Comparison of ENCODE assay signal across 8 mouse cellular contexts in genomic region chr5:33723641-33724465, GRCm38 (mm10). TPM values are rescaled to one million over a fixed set of nuclear protein-coding genes. Genes with fewer than 3 reads are reported as not detected.
DNase-seq lines count a peak whose midpoint lies in the region; ATAC-seq lines count a peak whose summit lies in the region.

No protein-coding gene starts in this region.

- ATAC-seq in neural tube, embryonic 11.5 days (ENCODE audit: insufficient read depth, low FRiP score, low TSS enrichment): peak; percentile 43; the same call in 1 of the 2 replicates
- ATAC-seq in hindbrain, embryonic 12.5 days (ENCODE audit: low FRiP score): peak; percentile 70
- ATAC-seq in limb, embryonic 15.5 days (ENCODE audit: insufficient number of reproducible peaks, low FRiP score, low TSS enrichment, low read depth): no peak

- peak; percentile 82 for DNase-seq in neural tube, embryonic 11.5 days (ENCODE audit: low spot score)
- DNase-seq in neural tube, embryonic 10.5 days (ENCODE audit: extremely low spot score, low spot score): no peak
- DNase-seq in yolk sac, embryonic 10.5 days (ENCODE audit: low spot score): peak; percentile 87
- DNase-seq in adrenal gland, adult 8-10 months: no peak
- DNase-seq in frontal cortex, postnatal 14 days (ENCODE audit: low spot score in 2 of 2): no peak
- no peak for DNase-seq in gastrocnemius, adult 8-10 months (ENCODE audit: low spot score in 2 of 2)

- peak overlapping the region; percentile 95 for H3K4me2 ChIP-seq in neural tube, embryonic 11.5 days (ENCODE audit: low read depth)
- H3K4me2 ChIP-seq in hindbrain, embryonic 12.5 days (replicated peaks): peak overlapping the region; percentile 98
- H3K4me2 ChIP-seq in limb, embryonic 15.5 days: peak overlapping the region; percentile 97

- H3K4me3 ChIP-seq in neural tube, embryonic 11.5 days (ENCODE audit: low read depth, low read length): peak overlapping the region; percentile 90
- peak overlapping the region; percentile 71 for H3K4me3 ChIP-seq in hindbrain, embryonic 12.5 days
- H3K4me3 ChIP-seq in limb, embryonic 15.5 days: peak overlapping the region; percentile 73

- peak overlapping the region; percentile 91 for H3K9ac ChIP-seq in neural tube, embryonic 11.5 days (ENCODE audit: low read length)
- peak overlapping the region; percentile 87 for H3K9ac ChIP-seq in hindbrain, embryonic 12.5 days
- H3K9ac ChIP-seq in limb, embryonic 15.5 days: peak overlapping the region; percentile 71

- H3K4me1 ChIP-seq in neural tube, embryonic 11.5 days (ENCODE audit: control insufficient read depth, insufficient read depth, low read length): peaks cover 21% of the 10 kb centered on the region
- H3K4me1 ChIP-seq in hindbrain, embryonic 12.5 days: peaks cover 68% of the 10 kb centered on the region
- peaks cover 39% of the 10 kb centered on the region for H3K4me1 ChIP-seq in limb, embryonic 15.5 days

- peaks cover 13% of the 10 kb centered on the region; the same call in 1 of the 2 replicates for H3K27me3 ChIP-seq in neural tube, embryonic 11.5 days (ENCODE audit: control insufficient read depth, insufficient read depth, low read length)
- H3K27me3 ChIP-seq in hindbrain, embryonic 12.5 days: peaks cover 47% of the 10 kb centered on the region
- H3K27me3 ChIP-seq in limb, embryonic 15.5 days: peaks cover 31% of the 10 kb centered on the region

- H3K27ac ChIP-seq in neural tube, embryonic 11.5 days (ENCODE audit: low read depth, low read length): peak overlapping the region; percentile 56
- H3K27ac ChIP-seq in hindbrain, embryonic 12.5 days: peak overlapping the region; percentile 82
- peak overlapping the region; percentile 86 for H3K27ac ChIP-seq in limb, embryonic 15.5 days

- H3K9me3 ChIP-seq in neural tube, embryonic 11.5 days (ENCODE audit: control insufficient read depth, low read length): no peaks in the 10 kb centered on the region
- no peaks in the 10 kb centered on the region for H3K9me3 ChIP-seq in hindbrain, embryonic 12.5 days (replicated peaks)
- no peaks in the 10 kb centered on the region for H3K9me3 ChIP-seq in limb, embryonic 15.5 days

- peaks cover 5% of the 10 kb centered on the region for H3K36me3 ChIP-seq in neural tube, embryonic 11.5 days (ENCODE audit: control insufficient read depth, insufficient read depth, low read length)
- H3K36me3 ChIP-seq in hindbrain, embryonic 12.5 days: peaks cover 13% of the 10 kb centered on the region
- peaks cover 7% of the 10 kb centered on the region for H3K36me3 ChIP-seq in limb, embryonic 15.5 days

- 1% methylated on average over 36 of the region's 36 CpGs for WGBS in neural tube, embryonic 11.5 days
- WGBS in hindbrain, embryonic 12.5 days: 2% methylated on average over 36 of the region's 36 CpGs
- 5% methylated on average over 36 of the region's 36 CpGs for WGBS in limb, embryonic 15.5 days

RNA-seq across cellular contexts. Expression of gene Fgfr3, which starts 2.4 kb away (rescaled TPM):
- polyA plus RNA-seq in neural tube, embryonic 11.5 days (2014; fragmentation: Nextera tagmentation; extraction: Ambion mirVana): 61.3 and 72.0 TPM in 2 replicates
- polyA plus RNA-seq in hindbrain, embryonic 12.5 days (2016; fragmentation: Nextera tagmentation; extraction: Ambion mirVana): 63.6 and 68.4 TPM in 2 replicates
- 33.5 and 37.1 TPM in 2 replicates for polyA plus RNA-seq in limb, embryonic 15.5 days (2015; fragmentation: Nextera tagmentation; extraction: Ambion mirVana)
- 1 to 10 TPM; 2.4 to 4.1 (median 3.1) TPM for total RNA-seq in adrenal gland, adult 8-10 months (2022)
- 1 to 10 TPM; 1.6 to 4.7 (median 1.9) TPM for total RNA-seq in gastrocnemius, adult 8-10 months (2022)

RNA-seq across cellular contexts. Expression of gene Letm1, which starts 58.8 kb away (rescaled TPM):
- polyA plus RNA-seq in neural tube, embryonic 11.5 days (2014; fragmentation: Nextera tagmentation; extraction: Ambion mirVana): 51.0 and 54.6 TPM in 2 replicates
- 57.3 and 58.0 TPM in 2 replicates for polyA plus RNA-seq in hindbrain, embryonic 12.5 days (2016; fragmentation: Nextera tagmentation; extraction: Ambion mirVana)
- polyA plus RNA-seq in limb, embryonic 15.5 days (2015; fragmentation: Nextera tagmentation; extraction: Ambion mirVana): 40.8 and 41.7 TPM in 2 replicates
- 100 to 1,000 TPM in 2 of 4 experiments, 10 to 100 TPM in 2; 96.8 to 124 (median 103) TPM for total RNA-seq in adrenal gland, adult 8-10 months (2022)
- total RNA-seq in gastrocnemius, adult 8-10 months (2022): 10 to 100 TPM; 69.8 to 82.0 (median 73.8) TPM

Comparison
In these comparisons a context has a peak if more than half of its experiments do, and no peak if none do; other contexts are left out.
1. DNase-seq: peak in neural tube, embryonic 11.5 days (single experiment) and yolk sac, embryonic 10.5 days (single experiment); none in neural tube, embryonic 10.5 days (single experiment), adrenal gland, adult 8-10 months (single experiment), frontal cortex, postnatal 14 days (0 of 2) and gastrocnemius, adult 8-10 months (0 of 2).
2. Peak in every context shown above with its lines, with median percentiles within 50 percentile points of each other: H3K27ac ChIP-seq, H3K4me2 ChIP-seq, H3K4me3 ChIP-seq and H3K9ac ChIP-seq.